Mouse (Mus musculus) small intestine, adult 2 months (tissue): Measurements from ENCODE around the gene Yjefn3.

Source experiments
- CTCF ChIP-seq: fragments of 200-500 bp; IDR thresholded peaks from 2 replicates; pipeline ENCODE4 v1.5.1; 2012; ENCODE audit warnings: low read depth, mild to moderate bottlenecking, control low read depth, inconsistent platforms, low read length, moderate library complexity, mixed read lengths; ENCODE audit not compliant: insufficient replicate concordance, insufficient read length; ENCODE audit errors: extremely low read depth
- POLR2A ChIP-seq: fragments of 200-500 bp; IDR thresholded peaks from 2 replicates; pipeline ENCODE4 v1.6.1; 2012; ENCODE audit warnings: low read depth, mild to moderate bottlenecking, control low read depth, inconsistent platforms, low read length, moderate library complexity

DNA sequence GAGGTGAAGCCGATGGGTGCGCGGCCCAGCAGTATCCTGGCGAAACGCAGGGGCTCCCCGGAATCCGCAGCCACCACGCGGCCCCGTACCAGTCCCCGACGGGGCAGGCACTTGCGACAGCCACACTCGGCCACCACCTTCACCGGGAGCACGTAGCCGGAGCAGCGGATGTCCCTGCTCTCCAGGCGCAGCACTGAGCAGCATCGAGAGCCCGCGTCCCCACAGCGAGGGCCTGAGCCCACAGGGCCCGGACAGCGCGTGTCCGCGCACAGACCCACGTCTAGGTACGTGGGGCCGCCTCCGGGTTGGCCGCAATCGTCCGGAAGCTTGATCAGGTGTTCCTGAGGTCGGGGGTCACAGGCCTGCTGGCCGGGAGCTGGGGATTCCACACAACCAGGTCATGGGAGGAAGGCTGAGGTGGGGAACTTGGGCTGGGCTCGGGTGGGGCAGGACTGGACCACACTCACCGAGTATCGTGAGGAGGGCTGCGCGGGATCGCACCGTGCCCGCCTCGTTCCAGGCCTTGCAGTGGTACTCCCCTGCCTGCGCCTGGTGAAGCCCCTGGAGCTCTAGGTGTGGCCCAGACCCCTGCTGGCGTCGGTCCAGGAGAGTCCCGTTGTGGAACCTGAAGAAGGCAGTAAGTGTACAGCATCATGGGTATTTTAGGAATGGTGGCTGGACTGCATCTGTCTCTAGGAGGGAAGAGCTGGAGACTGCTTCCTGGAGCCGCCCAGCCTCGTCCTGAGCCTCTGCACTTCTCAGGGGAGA lies 19.5 kb downstream of the Yjefn3 start:
- no peak for TF ChIP-seq POLR2A
- no peak for TF ChIP-seq CTCF
